Mouse (Mus musculus) thymus, postnatal 0 days (tissue): Measurements from ENCODE around the gene Urod. TPM values are rescaled to one million over a fixed set of nuclear protein-coding genes. Genes with fewer than 3 reads are reported as not detected.

Experiments
- DNase-seq: peaks from one replicate; pipeline ENCODE4 v3.0.0-alpha.2; 2015; ENCODE audit warnings: low spot score
- polyA plus RNA-seq: library from polyadenylated mRNA; unstranded; fragments of >200 nt; fragmentation: Nextera tagmentation; extraction: Ambion mirVana; gene quantifications from 2 replicates; pipeline ENCODE4 v1.2.1, GENCODE M21; 2015

The Urod gene
- polyA plus RNA-seq, 1 experiment from 2014 or later, result 109 TPM

DNA sequence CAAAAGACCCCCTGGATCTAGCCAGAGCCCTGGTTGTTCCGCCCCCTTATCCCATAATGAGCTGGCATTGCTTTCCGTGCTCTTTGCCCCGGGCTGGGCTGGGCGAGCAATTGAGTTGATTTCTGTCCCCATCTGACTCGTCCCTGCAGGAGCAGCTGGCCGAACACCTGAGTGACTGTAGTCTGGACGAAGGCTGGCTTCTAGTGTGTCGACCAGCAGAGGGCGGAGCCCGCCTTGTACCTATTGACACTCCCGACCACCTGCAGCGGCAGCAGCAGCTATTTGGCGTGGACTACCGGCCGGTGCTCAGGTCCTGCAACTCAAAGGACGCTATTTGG is 1.6 kb upstream of the Urod start:
- DNase-seq, result peak; percentile 33

DNA sequence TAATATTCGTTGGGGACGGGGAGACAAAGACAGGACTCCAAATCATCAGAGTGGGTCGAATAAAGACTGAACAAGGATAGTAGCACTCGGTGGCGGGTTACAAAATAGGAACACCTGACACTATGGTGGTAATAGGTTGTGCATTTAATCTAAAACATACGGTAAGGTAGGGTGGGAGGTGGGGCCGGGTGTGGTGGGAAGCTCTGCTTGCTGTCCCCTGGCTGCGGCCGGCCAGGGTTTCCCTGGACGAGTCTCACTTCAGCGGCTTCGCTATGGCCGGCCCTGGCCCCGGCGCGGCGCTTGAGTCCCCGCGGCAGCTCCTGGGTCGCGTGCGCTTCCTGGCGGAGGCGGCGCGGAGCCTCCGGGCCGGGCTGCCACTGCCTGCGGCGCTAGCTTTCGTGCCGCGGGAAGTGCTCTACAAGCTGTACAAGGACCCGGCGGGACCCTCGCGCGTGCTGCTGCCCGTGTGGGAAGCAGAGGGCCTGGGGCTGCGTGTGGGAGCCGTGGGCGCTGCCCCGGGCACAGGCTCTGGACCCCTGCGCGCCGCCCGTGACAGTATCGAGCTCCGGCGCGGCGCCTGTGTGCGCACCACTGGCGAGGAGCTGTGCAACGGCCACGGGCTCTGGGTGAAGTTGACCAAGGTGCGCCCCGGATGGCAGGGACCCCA is 1.1 kb upstream of the Urod start, which contains the start of gene Hectd3:
Hectd3 (plus strand) TSS at position 187 of the 667 bp plus-strand sequence.
- peak; percentile 65 for DNase-seq

DNA sequence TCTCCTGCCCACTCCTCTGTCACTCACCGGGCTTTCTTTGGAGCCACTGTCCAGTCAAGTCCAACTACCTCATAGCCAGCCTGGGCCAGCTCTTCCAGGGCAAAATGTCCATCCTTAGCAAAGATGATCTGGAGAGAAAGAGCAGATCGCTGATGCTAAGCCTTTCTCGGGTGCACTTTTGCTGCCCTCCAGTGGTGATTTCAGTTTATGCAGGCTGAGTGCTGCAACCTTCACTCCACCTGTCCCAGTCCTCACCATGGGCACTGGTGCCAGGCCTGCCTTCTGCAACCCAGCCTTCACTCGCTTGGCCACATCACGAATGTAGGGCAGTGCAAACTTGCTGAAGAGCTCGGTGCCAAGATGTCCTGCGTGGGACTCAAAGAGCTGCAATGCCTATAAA is 2.8 kb downstream of the Urod start:
- peak; percentile 81 for DNase-seq

DNA sequence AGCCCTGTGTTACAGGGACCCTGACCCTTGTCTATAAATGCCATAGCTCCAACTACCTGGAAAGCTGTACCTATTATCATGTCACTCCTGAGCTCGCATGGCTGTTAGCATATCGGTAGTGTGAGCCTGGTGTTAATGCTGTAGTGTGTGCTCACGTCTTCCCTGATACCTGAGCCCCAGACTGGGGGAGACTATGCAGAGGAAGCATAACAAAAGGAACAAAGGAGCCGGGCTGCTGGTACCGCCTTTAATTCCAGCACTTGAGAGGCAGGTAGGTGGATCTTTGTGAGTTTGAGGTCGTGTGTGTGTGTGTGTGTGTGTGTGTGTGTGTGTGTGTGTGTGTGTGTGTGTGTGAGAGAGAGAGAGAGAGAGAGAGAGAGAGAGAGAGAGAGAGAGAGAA is 4.5 kb downstream of the Urod start:
- DNase-seq, result no peak

DNA sequence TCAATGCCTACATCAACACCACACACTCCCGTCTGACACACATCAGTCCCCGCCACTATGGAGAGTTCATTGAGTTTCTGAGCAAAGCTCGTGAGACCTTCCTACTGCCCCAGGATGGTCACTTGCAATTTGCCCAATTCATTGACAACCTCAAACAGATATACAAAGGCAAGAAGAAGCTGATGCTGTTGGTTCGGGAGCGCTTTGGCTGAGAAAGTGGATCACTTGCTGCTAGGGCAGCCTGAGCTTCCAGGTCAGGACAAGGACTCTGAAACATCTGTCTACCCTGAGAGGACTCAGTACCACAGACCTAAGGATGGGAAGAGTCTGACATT is 7.1 kb downstream of the Urod start:
- DNase-seq, result no peak

DNA sequence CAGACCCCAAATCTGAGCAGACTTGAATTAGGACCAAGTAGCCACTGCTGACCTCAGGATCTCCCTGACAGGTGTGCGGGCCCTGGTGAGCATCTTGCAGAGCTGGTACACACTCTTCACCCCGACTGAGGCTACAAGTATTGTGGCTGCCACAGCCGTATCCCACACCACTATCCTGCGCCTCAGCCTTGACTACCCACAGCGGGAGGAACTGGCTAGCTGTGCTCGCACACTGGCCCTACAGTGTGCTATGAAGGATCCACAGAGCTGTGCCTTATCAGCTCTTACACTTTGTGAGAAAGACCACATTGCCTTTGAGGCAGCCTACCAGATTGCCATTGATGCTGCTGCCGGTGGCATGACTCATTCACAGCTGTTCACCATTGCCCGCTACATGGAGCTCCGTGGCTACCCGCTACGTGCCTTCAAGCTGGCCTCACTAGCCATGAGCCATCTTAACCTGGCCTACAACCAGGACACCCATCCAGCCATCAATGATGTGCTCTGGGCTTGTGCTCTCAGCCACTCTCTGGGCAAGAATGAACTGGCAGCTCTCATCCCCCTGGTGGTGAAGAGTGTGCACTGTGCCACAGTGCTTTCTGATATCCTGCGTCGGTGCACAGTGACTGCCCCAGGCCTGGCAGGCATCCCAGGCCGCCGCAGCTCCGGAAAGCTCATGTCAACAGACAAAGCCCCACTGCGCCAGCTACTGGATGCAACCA is 7.7 kb downstream of the Urod start:
- peak; percentile 64 for DNase-seq

DNA sequence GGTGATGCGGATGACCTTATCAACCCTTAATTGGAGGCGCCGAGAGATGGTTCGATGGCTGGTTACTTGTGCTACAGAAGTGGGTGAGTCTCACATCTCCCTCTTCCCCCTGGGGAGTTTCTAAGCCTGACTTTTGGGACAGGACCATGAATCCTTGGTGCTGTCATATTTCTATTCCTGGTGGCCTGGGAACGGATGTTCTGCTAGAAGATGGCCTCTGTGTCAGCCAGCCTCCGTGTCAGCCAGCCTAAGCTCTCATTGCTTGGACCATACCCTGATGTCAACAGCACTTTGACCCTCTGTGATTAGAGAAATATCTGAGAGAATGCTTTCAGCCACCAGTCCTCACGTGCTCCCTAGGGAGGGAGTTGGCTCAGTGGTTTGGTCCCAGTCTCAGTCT is 8.5 kb downstream of the Urod start:
- DNase-seq, result no peak

DNA sequence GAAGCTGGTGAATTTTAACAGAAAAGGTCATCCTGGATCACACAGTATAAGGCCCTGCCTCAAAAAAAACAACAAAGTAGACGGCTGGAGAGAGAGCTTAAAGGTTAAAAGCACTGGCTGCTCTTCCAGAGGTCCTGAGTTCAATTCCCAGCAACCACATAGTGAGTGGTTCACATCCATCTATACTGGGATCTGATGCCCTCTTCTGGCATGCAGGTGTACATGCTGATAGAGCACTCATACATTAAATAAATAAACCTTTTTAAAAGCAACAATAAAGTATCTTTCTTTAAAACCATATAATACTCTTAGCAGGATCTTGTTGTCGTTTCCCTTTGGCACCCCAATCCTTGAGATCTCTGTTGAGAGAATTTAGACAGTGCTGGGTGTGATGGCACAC is 17.7 kb downstream of the Urod start:
- no peak for DNase-seq

DNA sequence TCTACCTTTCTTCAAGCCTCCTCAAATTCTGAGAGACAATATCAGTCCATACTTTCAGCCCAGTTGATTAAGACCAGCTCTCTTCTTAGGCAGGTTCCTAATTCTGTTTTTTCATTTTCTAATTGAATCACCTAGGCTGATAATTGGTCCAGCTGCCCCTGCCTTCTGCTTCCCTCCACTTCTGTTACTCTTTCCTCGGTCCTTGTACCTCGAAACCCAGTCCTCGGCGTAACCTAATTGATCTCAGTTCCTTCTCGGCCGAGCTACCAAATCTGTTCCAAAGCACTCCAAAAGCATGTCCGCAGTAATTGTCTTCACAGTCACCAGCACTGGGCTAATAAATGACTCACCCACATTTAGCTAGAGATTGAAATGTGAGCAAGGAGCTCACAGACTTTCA is 39.3 kb downstream of the Urod start:
- no peak for DNase-seq

DNA sequence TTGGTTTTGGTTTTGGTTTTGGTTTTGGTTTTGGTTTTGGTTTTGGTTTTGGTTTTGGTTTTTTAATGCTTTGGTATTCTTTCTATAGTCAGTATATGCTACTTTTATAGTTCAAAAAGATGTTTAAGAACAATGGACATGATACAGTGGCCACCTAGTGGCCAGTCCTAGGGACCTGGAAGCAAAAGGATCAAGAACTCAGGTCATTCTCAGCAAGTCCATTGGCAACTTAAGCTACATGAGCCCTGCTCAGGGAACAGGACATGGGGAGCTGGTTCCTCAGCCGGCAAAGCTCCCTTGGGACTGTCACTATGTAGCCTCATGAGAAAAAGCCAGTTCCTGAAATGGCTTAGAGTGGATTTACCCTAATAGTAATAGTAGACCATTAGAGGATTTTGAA is 42.6 kb downstream of the Urod start:
- DNase-seq, result no peak

DNA sequence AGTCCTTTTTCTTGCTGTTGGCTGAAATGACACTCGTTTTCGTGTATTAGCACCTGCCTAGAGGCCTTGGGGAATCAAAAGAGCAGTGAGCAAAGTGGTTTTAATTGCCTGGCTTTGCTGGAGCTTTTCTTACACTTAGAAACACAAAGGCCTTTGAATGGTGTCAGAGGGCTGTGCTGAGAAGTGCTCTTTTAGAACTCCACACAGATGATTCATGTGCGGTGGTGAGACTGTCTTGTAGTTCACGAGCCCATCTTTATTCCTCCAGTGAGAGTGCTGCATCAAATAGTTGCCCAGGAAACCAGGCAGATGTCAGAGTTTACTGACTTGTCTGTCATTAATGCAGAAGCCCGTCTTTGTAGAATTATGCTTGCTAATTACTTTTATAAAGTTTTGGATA is 50.2 kb downstream of the Urod start:
- no peak for DNase-seq

DNA sequence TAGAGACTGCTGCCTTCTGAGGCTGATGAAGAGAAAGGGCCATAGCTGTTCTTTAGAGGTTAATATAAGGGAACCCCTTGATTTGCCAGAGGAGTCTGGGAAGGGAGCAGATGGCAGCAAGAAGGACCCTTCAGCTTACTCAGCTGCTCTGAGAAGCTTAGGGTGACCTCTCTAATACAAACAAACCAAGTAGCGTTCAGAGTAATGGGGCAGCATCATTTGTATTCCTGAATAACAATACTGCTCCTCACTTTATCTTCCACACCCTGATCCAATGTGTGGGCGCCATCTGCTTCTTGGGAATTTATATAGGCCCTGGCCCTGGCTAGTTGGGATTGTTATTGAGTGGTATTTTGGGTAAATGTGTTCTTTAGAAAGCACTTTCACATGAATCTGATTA is 51.5 kb downstream of the Urod start:
- DNase-seq, result no peak

Other genes with a start within 250 kb of the Urod start
- 39.2 and 39.6 TPM in 2 replicates for gene Toe1, start 186.8 kb downstream of the Urod start, polyA plus RNA-seq
- 18.8 and 22.9 TPM in 2 replicates for gene Mutyh, start 186.7 kb downstream of the Urod start, polyA plus RNA-seq
- 0.22 and 0.49 TPM in 2 replicates for gene Hpdl, start 172.7 kb downstream of the Urod start, polyA plus RNA-seq
- gene Zswim5, start 117.0 kb downstream of the Urod start, polyA plus RNA-seq, result 0.04 and 0.09 TPM in 2 replicates
- 14.4 and 14.6 TPM in 2 replicates for gene Hectd3, start 904 bp upstream of the Urod start, polyA plus RNA-seq
- 40.9 and 42.1 TPM in 2 replicates for gene Eif2b3, start 25.0 kb upstream of the Urod start, polyA plus RNA-seq
- gene Ptch2, start 101.7 kb upstream of the Urod start, polyA plus RNA-seq, result 0.39 and 0.44 TPM in 2 replicates
- 15.7 and 19.2 TPM in 2 replicates for gene Btbd19, start 131.3 kb upstream of the Urod start, polyA plus RNA-seq
- 1.0 and 1.8 TPM in 2 replicates for gene Tctex1d4, start 132.4 kb upstream of the Urod start, polyA plus RNA-seq
- 3.4 and 4.1 TPM in 2 replicates for gene Plk3, start 139.6 kb upstream of the Urod start, polyA plus RNA-seq
- 1,163 and 1,165 TPM in 2 replicates for gene Rps8, start 161.8 kb upstream of the Urod start, polyA plus RNA-seq
- 52.2 and 56.1 TPM in 2 replicates for gene Kif2c, start 188.2 kb upstream of the Urod start, polyA plus RNA-seq